Mouse (Mus musculus) brain, embryonic 14.5 days (tissue): ENCODE measurements around the gene Gpr139.

ENCODE experiments used
- CTCF ChIP-seq: fragments of 200-500 bp; IDR thresholded peaks from 2 replicates; pipeline ENCODE4 v1.5.1; 2012; ENCODE audit warnings: inconsistent platforms, mild to moderate bottlenecking, moderate library complexity, borderline replicate concordance; ENCODE audit not compliant: insufficient read depth, insufficient read length; ENCODE audit errors: extremely low read depth
- POLR2A ChIP-seq: fragments of 200-500 bp; IDR thresholded peaks from 2 replicates; pipeline ENCODE4 v1.6.1; 2012; ENCODE audit warnings: mild to moderate bottlenecking, inconsistent platforms, borderline replicate concordance; ENCODE audit not compliant: poor library complexity, insufficient read depth, insufficient read length, severe bottlenecking; ENCODE audit errors: extremely low read depth

- TF ChIP-seq POLR2A (no peak), CTCF (no peak)
Measured at GRCm38 (mm10) chr7:119230971-119231370, 46.6 kb upstream of the Gpr139 start.
